Mouse (Mus musculus): ENCODE data around the gene Ssna1. TPM values are rescaled to one million over a fixed set of nuclear protein-coding genes. Genes with fewer than 3 reads are reported as not detected.

Gene Ssna1
- total RNA-seq, 2 experiments from 2014 or later = 56.0 to 56.8 TPM

- DNase-seq (ENCODE audit: low spot score in 2 of 2) = no peak
These were observed 37.6 kb downstream of the Ssna1 start for GRCm38 (mm10) chr2:25234551-25235220.

GRCm38 (mm10) chr2:25234050-25234449 lies 38.2 kb downstream of the Ssna1 start, which contains the start of gene Slc34a3:
Gene Slc34a3, minus strand, starts transcription at chr2:25234364.
- DNase-seq (ENCODE audit: low spot score in 2 of 2) = no peak

- DNase-seq (ENCODE audit: low spot score in 2 of 2) = no peak
These were observed 38.8 kb downstream of the Ssna1 start for GRCm38 (mm10) chr2:25233421-25233820.

- no peak for DNase-seq (ENCODE audit: low spot score in 2 of 2)
These were observed 41.2 kb downstream of the Ssna1 start for GRCm38 (mm10) chr2:25231038-25231437.

GRCm38 (mm10) chr2:25230581-25230980 lies 41.7 kb downstream of the Ssna1 start:
- no peak for DNase-seq (ENCODE audit: low spot score in 2 of 2)

GRCm38 (mm10) chr2:25229582-25229981 lies 42.7 kb downstream of the Ssna1 start:
- DNase-seq (ENCODE audit: low spot score in 2 of 2) = no peak

GRCm38 (mm10) chr2:25228995-25229530 lies 43.2 kb downstream of the Ssna1 start:
- DNase-seq (ENCODE audit: low spot score in 2 of 2) = no peak

GRCm38 (mm10) chr2:25228431-25228889 lies 43.8 kb downstream of the Ssna1 start:
- peak; percentile 62 to 78 for DNase-seq (ENCODE audit: low spot score in 2 of 2)

GRCm38 (mm10) chr2:25227406-25227805 lies 44.8 kb downstream of the Ssna1 start:
- no peak for DNase-seq (ENCODE audit: low spot score in 2 of 2)

- no peak for DNase-seq (ENCODE audit: low spot score in 2 of 2)
These were observed 45.4 kb downstream of the Ssna1 start for GRCm38 (mm10) chr2:25226864-25227263.

GRCm38 (mm10) chr2:25225811-25226379 lies 46.3 kb downstream of the Ssna1 start:
- DNase-seq (ENCODE audit: low spot score in 2 of 2) = no peak

GRCm38 (mm10) chr2:25224766-25225752 lies 47.2 kb downstream of the Ssna1 start:
- DNase-seq (ENCODE audit: low spot score in 2 of 2) = peak; percentile 84 to 96

- DNase-seq (ENCODE audit: low spot score in 2 of 2) = no peak
These were observed 47.8 kb downstream of the Ssna1 start, which contains the start of gene Tubb4b for GRCm38 (mm10) chr2:25224492-25224765. Gene Tubb4b, minus strand, starts transcription at chr2:25224702.

GRCm38 (mm10) chr2:25223681-25224491 lies 48.4 kb downstream of the Ssna1 start:
- peak; percentile 60 to 61 for DNase-seq (ENCODE audit: low spot score in 2 of 2)

- DNase-seq (ENCODE audit: low spot score in 2 of 2) = no peak
These were observed 50.9 kb downstream of the Ssna1 start for GRCm38 (mm10) chr2:25221331-25221772.

Other genes starting within 250 kb of the Ssna1 start
- 10 to 100 TPM; 78.9 to 80.1 TPM for gene Nsmf, start 218.1 kb downstream of the Ssna1 start, total RNA-seq (2021)
- gene Entpd8, start 192.1 kb downstream of the Ssna1 start, total RNA-seq (2021) = 1 to 10 TPM; 2.0 to 5.4 TPM
- gene Noxa1, start 177.3 kb downstream of the Ssna1 start, total RNA-seq (2021) = under 1 TPM in 1 of 2 experiments, not detected in 1; 0.59 TPM
- gene Nrarp, start 91.7 kb downstream of the Ssna1 start, total RNA-seq (2021) = 10 to 100 TPM; 10.2 to 18.4 TPM
- gene Tor4a, start 75.6 kb downstream of the Ssna1 start, total RNA-seq (2021) = 10 to 100 TPM; 23.1 to 24.3 TPM
- gene Nelfb, start 60.9 kb downstream of the Ssna1 start, total RNA-seq (2021) = 10 to 100 TPM; 64.8 to 65.8 TPM
- not detected for gene Stpg3, start 57.8 kb downstream of the Ssna1 start, total RNA-seq (2021)
- under 1 TPM; 0.45 to 0.68 TPM for gene Fam166a, start 53.7 kb downstream of the Ssna1 start, total RNA-seq (2021)
- 100 to 1,000 TPM; 235 to 257 TPM for gene Tubb4b, start 47.7 kb downstream of the Ssna1 start, total RNA-seq (2021)
- gene Slc34a3, start 38.1 kb downstream of the Ssna1 start, total RNA-seq (2021) = under 1 TPM in 1 of 2 experiments, not detected in 1; 0.95 TPM
- gene Rnf224, start 35.7 kb downstream of the Ssna1 start, total RNA-seq (2021) = not detected
- 10 to 100 TPM; 14.3 to 18.7 TPM for gene Rnf208, start 30.2 kb downstream of the Ssna1 start, total RNA-seq (2021)
- not detected for gene Cysrt1, start 30.0 kb downstream of the Ssna1 start, total RNA-seq (2021)
- 1 to 10 TPM; 4.4 to 5.9 TPM for gene AL732309.1, start 25.6 kb downstream of the Ssna1 start, total RNA-seq (2021)
- 10 to 100 TPM; 28.9 to 38.5 TPM for gene Tmem203, start 17.0 kb downstream of the Ssna1 start, total RNA-seq (2021)
- gene Tprn, start 9.8 kb downstream of the Ssna1 start, total RNA-seq (2021) = 10 to 100 TPM; 15.5 to 18.7 TPM
- gene Anapc2, start within 50 bp of the Ssna1 start, total RNA-seq (2021) = 100 to 1,000 TPM; 110 to 115 TPM
- not detected for gene Tmem210, start 15.7 kb upstream of the Ssna1 start, total RNA-seq (2021)
- not detected for gene Lrrc26, start 17.5 kb upstream of the Ssna1 start, total RNA-seq (2021)
- 10 to 100 TPM; 15.0 to 15.2 TPM for gene Grin1, start 46.7 kb upstream of the Ssna1 start, total RNA-seq (2021)
- gene Man1b1, start 59.9 kb upstream of the Ssna1 start, total RNA-seq (2021) = 10 to 100 TPM; 57.5 to 62.5 TPM
- gene Dpp7, start 83.9 kb upstream of the Ssna1 start, total RNA-seq (2021) = 10 to 100 TPM; 32.1 to 33.9 TPM
- 10 to 100 TPM; 18.6 to 24.0 TPM for gene Uap1l1, start 93.2 kb upstream of the Ssna1 start, total RNA-seq (2021)
- gene Sapcd2, start 99.9 kb upstream of the Ssna1 start, total RNA-seq (2021) = 1 to 10 TPM; 9.3 to 9.4 TPM
- gene Entpd2, start 123.4 kb upstream of the Ssna1 start, total RNA-seq (2021) = 10 to 100 TPM in 1 of 2 experiments, 1 to 10 TPM in 1; 10.0 to 11.8 TPM
- 100 to 1,000 TPM; 102 to 112 TPM for gene Npdc1, start 126.9 kb upstream of the Ssna1 start, total RNA-seq (2021)
- gene Fut7, start 150.8 kb upstream of the Ssna1 start, total RNA-seq (2021) = under 1 TPM in 1 of 2 experiments, not detected in 1; 0.82 TPM
- 10 to 100 TPM; 30.4 to 34.3 TPM for gene Abca2, start 156.3 kb upstream of the Ssna1 start, total RNA-seq (2021)
- 1 to 10 TPM; 1.4 to 1.7 TPM for gene Clic3, start 184.4 kb upstream of the Ssna1 start, total RNA-seq (2021)
- gene Paxx, start 188.7 kb upstream of the Ssna1 start, total RNA-seq (2021) = 10 to 100 TPM; 41.0 to 48.5 TPM
- 1 to 10 TPM; 3.6 to 6.5 TPM for gene Ptgds, start 197.6 kb upstream of the Ssna1 start, total RNA-seq (2021)
- not detected for gene Lcn12, start 221.5 kb upstream of the Ssna1 start, total RNA-seq (2021)
- 100 to 1,000 TPM in 1 of 2 experiments, 10 to 100 TPM in 1; 99.5 to 118 TPM for gene Fbxw5, start 228.3 kb upstream of the Ssna1 start, total RNA-seq (2021)
- 1 to 10 TPM; 1.0 to 9.9 TPM for gene C8g, start 229.3 kb upstream of the Ssna1 start, total RNA-seq (2021)

All from adrenal gland, postnatal 4 days (tissue).